Mouse (Mus musculus) embryonic facial prominence, embryonic 14.5 days (tissue): ENCODE data around the gene Alad. TPM values are rescaled to one million over a fixed set of nuclear protein-coding genes. Genes with fewer than 3 reads are reported as not detected.

Experiments
- ATAC-seq: fragments of 200-750 bp; cut with Nextera tagmentation; 2 replicates; pipeline ENCODE4 v1.8.0; 2017; ENCODE audit warnings: low read depth, moderate number of reproducible peaks, moderate TSS enrichment
- DNase-seq: peaks from one replicate; pipeline ENCODE4 v3.0.0-alpha.2; 2015; ENCODE audit warnings: low spot score
- H3K27ac ChIP-seq: fragments of 300-500 bp; sonication (generic); replicated peaks from 2 replicates; pipeline ENCODE4 v1.5.1; 2014; ENCODE audit warnings: low read depth, mild to moderate bottlenecking, low read length, moderate library complexity
- H3K27me3 ChIP-seq: fragments of 300-500 bp; sonication (generic); replicated peaks from 2 replicates; pipeline ENCODE4 v1.6.1; 2014; ENCODE audit warnings: low read length; ENCODE audit not compliant: control insufficient read depth, insufficient read depth
- H3K36me3 ChIP-seq: fragments of 300-500 bp; sonication (generic); 2 replicates; pipeline ENCODE4 v1.6.1; 2014; ENCODE audit warnings: low read length, mixed read lengths; ENCODE audit not compliant: control insufficient read depth, insufficient read depth
- H3K4me1 ChIP-seq: fragments of 300-500 bp; sonication (generic); 2 replicates; pipeline ENCODE4 v1.6.1; 2014; ENCODE audit warnings: antibody characterized with exemption, low read length; ENCODE audit not compliant: control insufficient read depth, insufficient read depth
- H3K4me2 ChIP-seq: fragments of 300-500 bp; sonication (generic); 2 replicates; pipeline ENCODE4 v1.6.1; 2014; ENCODE audit warnings: low read depth, mild to moderate bottlenecking, low read length, moderate library complexity, mixed read lengths
- H3K4me3 ChIP-seq: fragments of 300-500 bp; sonication (generic); 2 replicates; pipeline ENCODE4 v1.5.1; 2014; ENCODE audit warnings: low read depth, mild to moderate bottlenecking, low read length
- H3K9ac ChIP-seq: fragments of 300-500 bp; sonication (generic); 2 replicates; pipeline ENCODE4 v1.6.1; 2014; ENCODE audit warnings: low read depth, mild to moderate bottlenecking, low read length, moderate library complexity, mixed read lengths
- H3K9me3 ChIP-seq: fragments of 300-500 bp; sonication (generic); 2 replicates; pipeline ENCODE4 v1.6.1; 2016; ENCODE audit warnings: low read length; ENCODE audit not compliant: control insufficient read depth
- WGBS: fragments of 180-500 bp; shearing (Covaris S2); extraction: QIAGEN DNeasy Blood & Tissue Kit; methylation state at CpG from one replicate; pipeline ENCODE4 v1.1.7; 2014; 5-methylcytosine and 5-hydroxymethylcytosine counted together
- polyA plus RNA-seq: library from polyadenylated mRNA; unstranded; fragments of >200 nt; fragmentation: Nextera tagmentation; extraction: Ambion mirVana; gene quantifications from 2 replicates; pipeline ENCODE4 v1.2.1, GENCODE M21; 2014

Gene Alad
- polyA plus RNA-seq, 1 experiment from 2014 or later, result 65.5 TPM

- 0 out of 2 replicates have a peak, but pooled peaks cover 3% of the 10 kb centered on the region for H3K4me1 ChIP-seq
- H3K9ac ChIP-seq, result peak overlapping the region; percentile 79
- H3K4me3 ChIP-seq, result peak overlapping the region; percentile 78
- DNase-seq (peak; percentile 95), ATAC-seq (peak; percentile 97)
- 5% methylated on average over 16 of the region's 38 CpGs for WGBS
- H3K27ac ChIP-seq, result peak overlapping the region; percentile 41
- no peaks in the 10 kb centered on the region for H3K27me3 ChIP-seq
- peak overlapping the region; percentile 76 for H3K4me2 ChIP-seq
- H3K9me3 ChIP-seq, result no peaks in the 10 kb centered on the region
- peaks cover 16% of the 10 kb centered on the region for H3K36me3 ChIP-seq
These were observed 17.6 kb downstream of the Alad start for GRCm38 (mm10) chr4:62501964-62502732.

GRCm38 (mm10) chr4:62501534-62501933, 18.2 kb downstream of the Alad start:
- peak overlapping the region; percentile 41 for H3K27ac ChIP-seq
- H3K4me3 ChIP-seq, result peak overlapping the region; percentile 78
- H3K9ac ChIP-seq, result peak overlapping the region; percentile 79
- no peaks in the 10 kb centered on the region for H3K27me3 ChIP-seq
- DNase-seq, result no peak
- peak overlapping the region; percentile 76 for H3K4me2 ChIP-seq
- H3K36me3 ChIP-seq, result peaks cover 16% of the 10 kb centered on the region
- 0 out of 2 replicates have a peak, but pooled peaks cover 3% of the 10 kb centered on the region for H3K4me1 ChIP-seq
- H3K9me3 ChIP-seq, result no peaks in the 10 kb centered on the region
- WGBS, result 3% methylated on average over 7 of the region's 7 CpGs
- ATAC-seq, result peak; percentile 7; the same call in 1 of the 2 replicates

DNA sequence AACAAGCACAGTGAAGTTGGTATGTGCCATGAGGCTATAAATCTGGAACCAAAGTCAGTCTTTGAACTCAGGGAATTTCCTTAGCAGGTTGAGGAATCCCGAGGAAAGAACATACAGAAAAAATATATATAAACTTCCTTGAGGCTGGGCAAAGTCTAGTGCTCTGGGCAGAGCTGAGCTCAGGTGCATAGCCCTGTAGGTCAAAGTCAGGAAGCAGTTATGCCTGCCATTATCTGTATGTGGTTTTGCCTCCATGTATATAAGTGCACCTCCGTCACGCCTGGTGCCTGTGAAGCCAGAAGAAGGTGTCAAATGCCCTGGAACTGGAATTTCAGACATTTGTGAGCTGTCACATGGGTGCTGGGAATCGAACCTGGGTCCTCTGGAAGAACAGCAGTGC, 18.9 kb downstream of the Alad start:
- DNase-seq (no peak), ATAC-seq (no peak)
- H3K27ac ChIP-seq, result no peak overlapping the region
- peak overlapping the region; percentile 76; the same call in 1 of the 2 replicates for H3K4me2 ChIP-seq
- WGBS, result 87% methylated on average over 4 of the region's 4 CpGs
- no peaks in the 10 kb centered on the region for H3K9me3 ChIP-seq
- H3K27me3 ChIP-seq, result no peaks in the 10 kb centered on the region
- H3K4me3 ChIP-seq, result no peak overlapping the region
- H3K4me1 ChIP-seq, result 0 out of 2 replicates have a peak, but pooled peaks cover 3% of the 10 kb centered on the region
- no peak overlapping the region for H3K9ac ChIP-seq
- H3K36me3 ChIP-seq, result peaks cover 16% of the 10 kb centered on the region

- no peaks in the 10 kb centered on the region for H3K4me1 ChIP-seq
- peaks cover 16% of the 10 kb centered on the region for H3K36me3 ChIP-seq
- H3K9me3 ChIP-seq, result no peaks in the 10 kb centered on the region
- H3K27ac ChIP-seq, result no peak overlapping the region
- ATAC-seq (no peak), DNase-seq (no peak)
- no peak overlapping the region for H3K9ac ChIP-seq
- H3K4me2 ChIP-seq, result no peak overlapping the region
- H3K4me3 ChIP-seq, result no peak overlapping the region
- WGBS, result 72% methylated on average over 8 of the region's 8 CpGs
- H3K27me3 ChIP-seq, result no peaks in the 10 kb centered on the region
These were observed 22.9 kb downstream of the Alad start for GRCm38 (mm10) chr4:62496815-62497214.

DNA sequence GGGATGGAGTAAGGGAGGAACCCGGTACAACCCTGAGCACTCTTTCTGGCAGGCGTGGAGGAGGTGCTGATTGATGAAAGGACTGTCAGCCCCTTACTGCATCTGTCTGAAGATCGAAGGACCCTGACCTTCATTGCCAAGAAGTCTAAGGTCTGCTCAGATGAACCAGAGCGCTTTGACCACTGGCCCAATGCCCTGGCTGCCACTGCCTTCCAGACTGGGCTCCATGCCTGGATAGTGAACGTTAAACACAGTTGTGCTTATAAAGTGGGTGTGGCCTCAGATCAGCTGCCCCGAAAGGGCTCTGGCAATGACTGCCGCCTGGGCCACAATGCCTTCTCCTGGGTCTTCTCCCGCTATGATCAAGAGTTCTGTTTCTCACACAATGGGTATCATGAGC, 23.8 kb downstream of the Alad start:
- ATAC-seq (no peak), DNase-seq (no peak)
- H3K27me3 ChIP-seq, result no peaks in the 10 kb centered on the region
- peaks cover 16% of the 10 kb centered on the region for H3K36me3 ChIP-seq
- no peaks in the 10 kb centered on the region for H3K4me1 ChIP-seq
- no peaks in the 10 kb centered on the region for H3K9me3 ChIP-seq
- H3K9ac ChIP-seq, result no peak overlapping the region
- no peak overlapping the region for H3K27ac ChIP-seq
- 80% methylated on average over 8 of the region's 8 CpGs for WGBS
- no peak overlapping the region for H3K4me3 ChIP-seq
- H3K4me2 ChIP-seq, result no peak overlapping the region

GRCm38 (mm10) chr4:62494230-62494629, 25.5 kb downstream of the Alad start:
- ATAC-seq (no peak), DNase-seq (no peak)
- Histone ChIP-seq H3K4me1 (no peaks in the 10 kb centered on the region), H3K27ac (no peak overlapping the region), H3K27me3 (no peaks in the 10 kb centered on the region), H3K36me3 (peaks cover 9% of the 10 kb centered on the region), H3K4me2 (no peak overlapping the region), H3K4me3 (no peak overlapping the region), H3K9ac (no peak overlapping the region), H3K9me3 (no peaks in the 10 kb centered on the region)
- 69% methylated on average over 9 of the region's 9 CpGs for WGBS

DNA sequence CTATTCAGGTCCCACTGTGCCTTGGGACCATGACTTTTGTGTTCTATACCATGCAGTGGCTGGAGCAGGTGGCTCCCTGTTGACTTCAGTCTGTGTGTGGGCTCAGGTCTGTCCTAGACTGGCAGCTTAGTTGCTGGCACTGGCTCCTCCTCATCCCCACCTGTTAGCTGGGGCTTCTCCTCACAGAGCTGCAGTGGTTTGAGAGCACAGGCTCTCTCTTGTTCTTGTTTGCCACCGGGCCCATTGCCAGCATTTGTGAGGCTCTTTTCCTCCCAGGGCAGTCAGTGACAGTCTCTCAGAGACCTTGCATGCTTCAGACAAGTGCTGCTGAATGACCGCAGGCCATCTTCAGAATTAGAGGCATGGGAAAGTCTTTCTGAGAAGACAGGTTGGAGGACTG, 27.0 kb downstream of the Alad start:
- no peaks in the 10 kb centered on the region for H3K9me3 ChIP-seq
- H3K4me3 ChIP-seq, result no peak overlapping the region
- no peak overlapping the region for H3K27ac ChIP-seq
- H3K27me3 ChIP-seq, result no peaks in the 10 kb centered on the region
- H3K4me2 ChIP-seq, result no peak overlapping the region
- 84% methylated on average over 2 of the region's 2 CpGs for WGBS
- DNase-seq (no peak), ATAC-seq (no peak)
- H3K9ac ChIP-seq, result no peak overlapping the region
- no peaks in the 10 kb centered on the region for H3K4me1 ChIP-seq
- H3K36me3 ChIP-seq, result no peaks in the 10 kb centered on the region

GRCm38 (mm10) chr4:62487914-62488313, 31.8 kb downstream of the Alad start:
- no peak overlapping the region for H3K4me2 ChIP-seq
- H3K9me3 ChIP-seq, result no peaks in the 10 kb centered on the region
- no peaks in the 10 kb centered on the region for H3K36me3 ChIP-seq
- H3K9ac ChIP-seq, result no peak overlapping the region
- DNase-seq, result no peak
- 77% methylated on average over 2 of the region's 2 CpGs for WGBS
- no peaks in the 10 kb centered on the region for H3K27me3 ChIP-seq
- H3K4me3 ChIP-seq, result no peak overlapping the region
- no peak for ATAC-seq
- no peak overlapping the region for H3K27ac ChIP-seq
- H3K4me1 ChIP-seq, result no peaks in the 10 kb centered on the region; the same call in 1 of the 2 replicates

DNA sequence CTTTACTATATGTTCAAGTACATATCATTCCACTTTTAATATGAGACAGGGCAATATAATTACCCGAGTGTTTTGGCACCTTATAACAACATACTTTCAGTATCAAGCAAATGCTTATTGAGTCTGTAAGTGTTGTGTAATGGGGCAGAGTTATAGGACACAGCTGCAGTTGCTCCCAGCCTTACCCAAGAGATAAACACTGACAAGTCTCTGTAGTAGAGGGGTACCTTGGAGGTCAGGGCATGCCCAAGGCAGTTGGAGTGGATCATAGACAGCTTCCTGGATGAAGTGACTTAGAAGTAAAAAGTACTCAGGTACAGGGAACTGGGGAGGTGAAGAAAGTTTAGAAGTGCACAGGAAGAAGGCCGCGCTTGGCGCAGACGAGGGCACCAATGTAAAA, 32.5 kb downstream of the Alad start:
- Histone ChIP-seq H3K4me1 (no peaks in the 10 kb centered on the region; the same call in 1 of the 2 replicates), H3K4me3 (no peak overlapping the region), H3K27ac (no peak overlapping the region), H3K4me2 (no peak overlapping the region), H3K9ac (no peak overlapping the region), H3K9me3 (no peaks in the 10 kb centered on the region), H3K27me3 (no peaks in the 10 kb centered on the region), H3K36me3 (no peaks in the 10 kb centered on the region)
- WGBS, result 86% methylated on average over 5 of the region's 5 CpGs
- ATAC-seq, result no peak
- no peak for DNase-seq
